Mouse (Mus musculus): ENCODE results near the gene Bcat1. TPM values are rescaled to one million over a fixed set of nuclear protein-coding genes. Genes with fewer than 3 reads are reported as not detected.
"Not testable (repeated sequence)": the region's sequence is repeated elsewhere in the genome, so short reads cannot be mapped to it uniquely, and the experiment has no call there.

Gene Bcat1
- polyA plus RNA-seq, 1 experiment, result 100 TPM

GRCm38 (mm10) chr6:145100923-145101322, 24.9 kb upstream of the Bcat1 start:
- H3K27me3 ChIP-seq (ENCODE audit: control insufficient read depth, insufficient read depth, insufficient read length), result no peaks in the 10 kb centered on the region
- no peaks in the 10 kb centered on the region for H3K79me3 ChIP-seq (ENCODE audit: low read depth)
- TF ChIP-seq USF1 (IDR thresholded peaks at IDR 0.05; ENCODE audit: low read depth) (no peak), CEBPB (IDR thresholded peaks at IDR 0.05; ENCODE audit: low read depth) (no peak), MYOD1 (IDR thresholded peaks at IDR 0.05; ENCODE audit: control insufficient read depth, insufficient read length, low read depth) (no peak), FOSL1 (IDR thresholded peaks at IDR 0.05; ENCODE audit: insufficient read depth, low read length, poor library complexity, severe bottlenecking) (no peak), MAX (IDR thresholded peaks at IDR 0.05) (no peak), CTCF (IDR thresholded peaks at IDR 0.05; ENCODE audit: control insufficient read depth, insufficient read depth, insufficient read length) (no peak), MYOG (IDR thresholded peaks at IDR 0.05; ENCODE audit: control insufficient read depth, extremely low read depth, insufficient read length) (no peak)
- H3K79me2 ChIP-seq (ENCODE audit: control insufficient read depth, insufficient read depth), result no peaks in the 10 kb centered on the region
- no peak overlapping the region for H3K4me3 ChIP-seq (ENCODE audit: insufficient read depth, poor library complexity, severe bottlenecking)
- no peak overlapping the region for H3ac ChIP-seq (ENCODE audit: control insufficient read depth, insufficient read length, low read depth)
- H3K36me3 ChIP-seq (ENCODE audit: control insufficient read depth, insufficient read depth), result no peaks in the 10 kb centered on the region

GRCm38 (mm10) chr6:145094431-145094830, 18.4 kb upstream of the Bcat1 start:
- Histone ChIP-seq H3K4me3 (ENCODE audit: insufficient read depth, poor library complexity, severe bottlenecking) (no peak overlapping the region), H3K36me3 (ENCODE audit: control insufficient read depth, insufficient read depth) (no peaks in the 10 kb centered on the region)

GRCm38 (mm10) chr6:145093038-145093622, 17.1 kb upstream of the Bcat1 start:
- H3K27me3 ChIP-seq (ENCODE audit: control insufficient read depth, insufficient read depth, insufficient read length); H3K79me3 ChIP-seq (ENCODE audit: low read depth); H3K4me3 ChIP-seq (ENCODE audit: insufficient read depth, poor library complexity, severe bottlenecking); H3ac ChIP-seq (ENCODE audit: control insufficient read depth, insufficient read length, low read depth); H3K36me3 ChIP-seq (ENCODE audit: control insufficient read depth, insufficient read depth); H3K79me2 ChIP-seq (ENCODE audit: control insufficient read depth, insufficient read depth): not testable (repeated sequence)

More at GRCm38 (mm10) chr6:145094431-145094830, 18.4 kb upstream of the Bcat1 start:
- TF ChIP-seq FOSL1 (IDR thresholded peaks at IDR 0.05; ENCODE audit: insufficient read depth, low read length, poor library complexity, severe bottlenecking) (no peak), USF1 (IDR thresholded peaks at IDR 0.05; ENCODE audit: low read depth) (no peak), CEBPB (IDR thresholded peaks at IDR 0.05; ENCODE audit: low read depth) (no peak), MYOG (IDR thresholded peaks at IDR 0.05; ENCODE audit: control insufficient read depth, extremely low read depth, insufficient read length) (no peak), MYOD1 (IDR thresholded peaks at IDR 0.05; ENCODE audit: control insufficient read depth, insufficient read length, low read depth) (no peak), CTCF (IDR thresholded peaks at IDR 0.05; ENCODE audit: control insufficient read depth, insufficient read depth, insufficient read length) (no peak), MAX (IDR thresholded peaks at IDR 0.05) (no peak)
- H3K79me3 ChIP-seq (ENCODE audit: low read depth), result no peaks in the 10 kb centered on the region
- H3ac ChIP-seq (ENCODE audit: control insufficient read depth, insufficient read length, low read depth), result no peak overlapping the region
- no peaks in the 10 kb centered on the region for H3K27me3 ChIP-seq (ENCODE audit: control insufficient read depth, insufficient read depth, insufficient read length)
- no peaks in the 10 kb centered on the region for H3K79me2 ChIP-seq (ENCODE audit: control insufficient read depth, insufficient read depth)

GRCm38 (mm10) chr6:145091998-145092397, 16.0 kb upstream of the Bcat1 start:
- H3K79me2 ChIP-seq (ENCODE audit: control insufficient read depth, insufficient read depth), result no peaks in the 10 kb centered on the region
- TF ChIP-seq MYOG (IDR thresholded peaks at IDR 0.05; ENCODE audit: control insufficient read depth, extremely low read depth, insufficient read length), result no peak
- TF ChIP-seq FOSL1 (IDR thresholded peaks at IDR 0.05; ENCODE audit: insufficient read depth, low read length, poor library complexity, severe bottlenecking), result no peak
- no peak for TF ChIP-seq MAX (IDR thresholded peaks at IDR 0.05)
- no peak for TF ChIP-seq CEBPB (IDR thresholded peaks at IDR 0.05; ENCODE audit: low read depth)
- TF ChIP-seq USF1 (IDR thresholded peaks at IDR 0.05; ENCODE audit: low read depth), result no peak
- no peak for TF ChIP-seq MYOD1 (IDR thresholded peaks at IDR 0.05; ENCODE audit: control insufficient read depth, insufficient read length, low read depth)
- TF ChIP-seq CTCF (IDR thresholded peaks at IDR 0.05; ENCODE audit: control insufficient read depth, insufficient read depth, insufficient read length), result no peak
- H3K79me3 ChIP-seq (ENCODE audit: low read depth), result no peaks in the 10 kb centered on the region
- no peak overlapping the region for H3K4me3 ChIP-seq (ENCODE audit: insufficient read depth, poor library complexity, severe bottlenecking)
- H3K36me3 ChIP-seq (ENCODE audit: control insufficient read depth, insufficient read depth), result no peaks in the 10 kb centered on the region
- no peak overlapping the region for H3ac ChIP-seq (ENCODE audit: control insufficient read depth, insufficient read length, low read depth)
- no peaks in the 10 kb centered on the region for H3K27me3 ChIP-seq (ENCODE audit: control insufficient read depth, insufficient read depth, insufficient read length)

- no peaks in the 10 kb centered on the region for H3K27me3 ChIP-seq (ENCODE audit: control insufficient read depth, insufficient read depth, insufficient read length)
- H3K4me3 ChIP-seq (ENCODE audit: insufficient read depth, poor library complexity, severe bottlenecking), result no peak overlapping the region
- no peaks in the 10 kb centered on the region for H3K79me2 ChIP-seq (ENCODE audit: control insufficient read depth, insufficient read depth)
- H3K79me3 ChIP-seq (ENCODE audit: low read depth), result no peaks in the 10 kb centered on the region
- no peak for TF ChIP-seq CTCF (IDR thresholded peaks at IDR 0.05; ENCODE audit: control insufficient read depth, insufficient read depth, insufficient read length)
- H3ac ChIP-seq (ENCODE audit: control insufficient read depth, insufficient read length, low read depth), result no peak overlapping the region
- H3K36me3 ChIP-seq (ENCODE audit: control insufficient read depth, insufficient read depth), result no peaks in the 10 kb centered on the region
These were observed 14.9 kb upstream of the Bcat1 start for GRCm38 (mm10) chr6:145090928-145091327.

GRCm38 (mm10) chr6:145090201-145090863, 14.3 kb upstream of the Bcat1 start:
- no peak overlapping the region for H3ac ChIP-seq (ENCODE audit: control insufficient read depth, insufficient read length, low read depth)
- H3K27me3 ChIP-seq (ENCODE audit: control insufficient read depth, insufficient read depth, insufficient read length), result no peaks in the 10 kb centered on the region
- no peak for TF ChIP-seq MYOD1 (IDR thresholded peaks at IDR 0.05; ENCODE audit: control insufficient read depth, insufficient read length, low read depth)
- TF ChIP-seq USF1 (IDR thresholded peaks at IDR 0.05; ENCODE audit: low read depth), result no peak
- no peak for TF ChIP-seq MAX (IDR thresholded peaks at IDR 0.05)
- TF ChIP-seq CEBPB (IDR thresholded peaks at IDR 0.05; ENCODE audit: low read depth), result no peak
- no peak for TF ChIP-seq MYOG (IDR thresholded peaks at IDR 0.05; ENCODE audit: control insufficient read depth, extremely low read depth, insufficient read length)
- no peak for TF ChIP-seq FOSL1 (IDR thresholded peaks at IDR 0.05; ENCODE audit: insufficient read depth, low read length, poor library complexity, severe bottlenecking)
- TF ChIP-seq CTCF (IDR thresholded peaks at IDR 0.05; ENCODE audit: control insufficient read depth, insufficient read depth, insufficient read length), result no peak
- no peaks in the 10 kb centered on the region for H3K79me2 ChIP-seq (ENCODE audit: control insufficient read depth, insufficient read depth)
- H3K36me3 ChIP-seq (ENCODE audit: control insufficient read depth, insufficient read depth), result no peaks in the 10 kb centered on the region
- no peaks in the 10 kb centered on the region for H3K79me3 ChIP-seq (ENCODE audit: low read depth)
- no peak overlapping the region for H3K4me3 ChIP-seq (ENCODE audit: insufficient read depth, poor library complexity, severe bottlenecking)
